Mouse (Mus musculus): ENCODE measurements at regions not wholly inside any gene's neighbourhood (a gene's known extent, or its start where the extent isn't known, plus 50 kb on each side); places are given as distances from the start of the nearest gene placed in this dataset.

DNA sequence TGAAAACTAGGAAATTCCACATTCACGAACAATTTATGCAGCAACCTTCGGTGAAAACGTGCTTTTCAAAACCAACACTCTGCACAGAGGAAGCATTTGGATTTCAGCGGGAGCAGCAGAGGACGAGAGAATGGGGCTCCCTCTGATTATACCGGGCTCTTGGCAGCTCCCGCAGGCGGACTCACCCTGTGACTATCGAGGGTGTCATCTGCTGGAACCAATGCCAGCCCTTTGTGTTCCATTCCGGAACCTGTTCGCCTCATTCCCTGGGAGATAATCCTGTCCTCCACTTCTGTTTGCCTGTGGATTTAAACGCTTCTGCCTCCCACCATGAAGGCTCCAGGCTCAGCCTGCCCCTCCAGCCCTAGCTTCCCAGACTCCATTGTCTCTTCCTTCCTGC, 77.1 kb downstream of the Utp18 start:
- no peak for DNase-seq (ENCODE audit: inconsistent age in 2 of 2, low spot score in 1 of 2)

- DNase-seq (ENCODE audit: inconsistent age in 2 of 2, low spot score in 1 of 2): no peak
Observed at GRCm38 (mm10) chr11:93807205-93807604, 78.4 kb downstream of the Utp18 start.

DNA sequence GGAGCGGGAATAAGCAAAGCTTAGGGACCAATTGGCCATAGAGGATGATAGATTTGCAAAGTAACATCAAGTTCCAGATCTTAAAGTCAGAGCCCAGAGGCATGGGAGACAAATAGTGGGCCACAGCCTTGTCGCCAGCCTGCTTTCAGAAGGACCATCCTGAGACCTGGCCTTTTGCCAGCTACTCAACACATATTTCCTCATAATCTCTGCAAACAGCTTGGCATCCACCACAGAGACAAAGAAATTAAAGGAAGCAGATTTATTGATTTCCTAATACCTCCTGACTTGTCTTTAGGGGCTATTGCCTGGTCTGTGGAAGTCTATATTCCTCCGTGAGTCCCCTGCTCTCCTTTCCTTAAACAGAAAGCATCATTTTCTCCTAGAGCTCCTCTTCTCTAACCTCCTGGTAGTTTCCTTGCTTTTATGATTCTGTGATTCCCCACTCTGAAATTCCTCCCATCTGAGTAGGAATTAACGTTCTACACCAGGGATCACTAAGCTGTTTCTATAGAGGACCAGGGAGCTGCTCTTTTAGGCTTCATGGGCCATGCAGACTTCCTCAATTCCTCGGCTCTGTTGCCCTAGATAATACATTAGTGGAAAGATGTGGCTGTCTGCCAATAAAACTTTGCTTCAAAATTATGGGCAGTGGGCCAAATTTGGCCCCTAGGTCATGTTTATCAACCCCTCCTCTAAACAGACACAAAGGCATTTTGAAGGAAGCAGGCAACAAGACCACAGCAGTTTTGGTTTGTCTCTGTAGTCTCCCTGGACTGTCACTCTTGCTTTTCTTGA, 114.2 kb downstream of the Utp18 start:
- DNase-seq (ENCODE audit: inconsistent age in 2 of 2, low spot score in 1 of 2): no peak

DNA sequence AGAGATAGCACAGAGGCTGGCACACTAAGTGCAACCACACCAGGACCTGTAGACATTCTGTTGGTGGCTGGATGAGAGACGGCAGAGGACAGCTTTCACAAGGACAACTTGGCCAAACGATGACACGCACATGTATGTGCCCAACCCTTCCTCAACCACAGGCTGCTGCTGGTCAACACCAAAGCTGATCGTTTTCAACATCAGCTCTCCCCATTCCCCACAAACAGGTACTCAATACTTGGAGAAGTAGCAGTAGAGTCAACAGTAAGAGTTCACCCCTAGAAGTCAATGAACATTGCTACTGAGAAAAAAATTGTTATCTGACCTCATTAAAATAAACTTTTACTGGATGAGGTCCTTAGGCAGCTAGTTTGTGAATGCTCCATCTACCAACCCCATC, 119.6 kb downstream of the Utp18 start:
- no peak for DNase-seq (ENCODE audit: inconsistent age in 2 of 2, low spot score in 1 of 2)

DNA sequence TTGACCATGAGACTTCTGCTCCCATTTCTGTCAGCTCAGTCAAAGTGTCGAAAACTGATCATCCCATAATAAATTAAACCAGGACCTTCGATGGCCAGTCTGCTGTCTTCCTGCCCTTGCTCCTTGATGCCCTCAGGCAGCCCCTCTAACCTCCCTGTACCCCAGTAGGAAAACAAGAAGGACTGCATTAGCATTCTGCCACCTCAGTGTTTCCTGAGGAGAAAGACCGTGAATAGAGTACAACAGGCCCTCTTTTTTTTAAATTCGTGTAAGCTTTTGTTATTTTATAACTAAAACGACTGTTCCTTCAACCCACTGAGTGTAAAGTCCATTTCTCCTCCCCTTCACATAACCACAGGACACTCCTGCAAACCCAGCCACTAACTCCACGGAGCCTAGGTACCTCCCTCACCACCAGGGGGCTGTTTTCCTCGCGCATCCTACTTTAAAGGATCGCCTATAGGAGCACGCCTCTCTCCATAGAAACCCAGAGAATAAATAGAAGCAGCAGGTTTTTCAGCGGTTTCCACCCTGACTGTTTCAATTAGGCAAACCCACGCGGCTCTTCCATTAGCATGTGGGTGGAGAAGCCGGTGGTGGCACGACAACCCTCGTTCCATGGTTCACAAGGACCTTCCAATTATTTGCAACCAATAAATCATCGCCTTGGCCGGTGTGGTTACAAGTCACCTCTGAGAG, 122.6 kb downstream of the Utp18 start:
- DNase-seq (ENCODE audit: inconsistent age in 2 of 2, low spot score in 1 of 2): peak in 1 of 2 experiments; percentile 28

DNA sequence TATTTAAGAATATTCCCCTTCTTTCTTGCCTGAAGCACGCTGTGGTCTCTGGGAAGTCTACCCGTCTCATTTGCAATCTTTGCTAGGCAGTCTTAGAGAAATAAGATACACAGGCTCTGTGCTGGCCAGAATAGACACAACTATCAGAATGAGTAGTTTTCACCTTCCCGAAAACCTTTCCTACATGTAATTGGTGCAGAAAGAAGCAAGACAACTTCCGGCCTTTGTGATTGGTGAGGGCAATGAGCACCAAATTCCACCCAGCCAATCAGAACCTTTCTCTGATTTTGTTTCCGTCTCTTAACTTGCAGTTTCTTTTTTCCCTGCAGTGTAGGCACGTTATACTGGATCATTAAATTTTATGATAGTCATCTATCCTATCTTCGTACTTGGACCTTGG, 127.7 kb downstream of the Utp18 start:
- DNase-seq (ENCODE audit: inconsistent age in 2 of 2, low spot score in 1 of 2): no peak

- DNase-seq (ENCODE audit: inconsistent age in 2 of 2, low spot score in 1 of 2): peak in 1 of 2 experiments; percentile 12
Observed at GRCm38 (mm10) chr11:93736618-93737017, 148.9 kb downstream of the Utp18 start.

DNA sequence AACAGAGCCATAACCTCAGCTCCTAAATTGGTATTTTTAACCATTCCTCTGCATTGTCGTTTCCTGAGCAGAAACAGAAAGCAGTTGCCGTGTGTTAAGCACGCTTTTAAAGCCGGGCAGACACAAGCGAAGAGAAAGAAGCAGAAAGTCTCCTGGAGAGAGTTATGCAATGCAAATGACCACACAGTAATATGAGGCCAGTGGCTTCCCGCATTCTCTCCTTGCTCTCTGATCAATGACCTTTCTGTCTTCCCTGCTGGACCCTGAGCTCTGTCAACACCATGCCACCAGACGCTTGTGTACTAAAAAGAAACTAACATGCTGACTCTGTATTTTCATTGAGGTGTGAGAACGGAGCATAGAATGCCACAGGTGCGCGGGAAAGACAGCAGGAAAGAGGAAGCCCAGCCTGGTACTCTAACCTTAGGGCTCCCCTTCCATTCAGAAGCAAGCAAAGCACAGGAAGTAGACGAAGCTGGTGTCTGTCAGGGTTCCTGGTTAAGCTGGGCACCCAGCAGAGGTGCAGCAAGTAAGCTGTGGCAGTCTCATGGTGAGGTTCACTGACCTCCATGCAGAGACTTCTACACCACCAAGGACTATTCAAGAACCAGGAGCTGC, 151.9 kb downstream of the Utp18 start:
- peak in 1 of 2 experiments; percentile 13 for DNase-seq (ENCODE audit: inconsistent age in 2 of 2, low spot score in 1 of 2)

GRCm38 (mm10) chr11:93729119-93729518, 156.4 kb downstream of the Utp18 start:
- DNase-seq (ENCODE audit: inconsistent age in 2 of 2, low spot score in 1 of 2): peak in 1 of 2 experiments; percentile 12

DNA sequence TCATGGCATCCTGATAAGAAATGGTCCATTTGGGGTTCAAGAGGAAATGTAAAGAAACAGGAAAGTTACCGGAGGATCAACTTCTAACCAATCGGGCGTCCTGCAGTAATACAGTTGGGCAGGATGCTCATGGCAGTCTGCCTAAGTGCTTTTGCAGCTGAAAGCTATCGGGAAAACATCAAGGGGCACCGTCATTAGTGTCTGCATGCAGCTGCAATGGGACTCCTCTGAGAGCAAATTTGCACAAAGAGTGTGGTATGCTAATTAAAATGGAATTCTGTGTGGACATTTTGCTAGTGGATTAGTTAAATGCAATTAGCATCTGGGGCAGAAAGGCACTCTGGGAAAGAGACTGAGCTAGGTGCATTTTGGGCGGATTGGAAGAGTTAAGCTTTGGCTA, 160.3 kb downstream of the Utp18 start:
- no peak for DNase-seq (ENCODE audit: inconsistent age in 2 of 2, low spot score in 1 of 2)

GRCm38 (mm10) chr11:93719141-93719540, 166.4 kb downstream of the Utp18 start:
- peak in 1 of 2 experiments; percentile 9 for DNase-seq (ENCODE audit: inconsistent age in 2 of 2, low spot score in 1 of 2)

GRCm38 (mm10) chr11:93709686-93710085, 175.9 kb downstream of the Utp18 start:
- no peak for DNase-seq (ENCODE audit: inconsistent age in 2 of 2, low spot score in 1 of 2)

DNA sequence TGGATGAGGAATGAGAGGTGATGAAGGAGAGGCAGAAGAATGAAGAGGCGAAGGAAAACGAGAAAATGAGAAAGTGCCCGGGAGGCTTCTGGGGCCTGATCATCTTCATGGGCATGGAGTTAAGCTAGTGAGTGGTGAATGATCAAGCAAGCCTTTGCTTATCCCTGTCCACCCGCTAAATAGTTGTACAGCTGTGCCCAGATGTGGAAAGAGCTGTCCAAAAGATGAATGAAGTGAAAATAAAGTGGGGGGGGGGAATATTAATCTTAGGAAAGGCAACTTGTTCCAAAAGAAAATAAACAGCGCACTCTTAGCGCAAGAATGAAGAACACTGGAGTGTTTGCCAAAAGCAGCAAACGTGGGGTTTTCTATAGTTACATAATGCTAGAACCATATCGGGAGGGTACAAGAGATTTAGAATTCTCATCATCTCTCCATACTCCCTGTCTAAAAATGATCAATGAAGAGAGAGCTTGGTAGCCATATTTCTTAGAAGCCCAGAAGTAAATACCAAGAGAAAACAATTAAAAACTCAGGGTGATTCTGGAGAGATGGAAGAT, 188.5 kb downstream of the Utp18 start:
- no peak for DNase-seq (ENCODE audit: inconsistent age in 2 of 2, low spot score in 1 of 2)

GRCm38 (mm10) chr11:93696096-93696890, 189.3 kb downstream of the Utp18 start:
- no peak for DNase-seq (ENCODE audit: inconsistent age in 2 of 2, low spot score in 1 of 2)

GRCm38 (mm10) chr11:93683691-93684090, 201.9 kb downstream of the Utp18 start:
- DNase-seq (ENCODE audit: inconsistent age in 2 of 2, low spot score in 1 of 2): peak; percentile 9 to 66

- DNase-seq (ENCODE audit: inconsistent age in 2 of 2, low spot score in 1 of 2): no peak
Observed at GRCm38 (mm10) chr11:93676299-93676698, 209.3 kb downstream of the Utp18 start.

GRCm38 (mm10) chr11:93672025-93672424, 213.5 kb downstream of the Utp18 start:
- no peak for DNase-seq (ENCODE audit: inconsistent age in 2 of 2, low spot score in 1 of 2)

GRCm38 (mm10) chr11:93661657-93662056, 223.9 kb downstream of the Utp18 start:
- DNase-seq (ENCODE audit: inconsistent age in 2 of 2, low spot score in 1 of 2): no peak

- DNase-seq (ENCODE audit: inconsistent age in 2 of 2, low spot score in 1 of 2): no peak
Observed at GRCm38 (mm10) chr11:93660379-93660778, 225.2 kb downstream of the Utp18 start.

GRCm38 (mm10) chr11:93658719-93659118, 226.8 kb downstream of the Utp18 start:
- DNase-seq (ENCODE audit: inconsistent age in 2 of 2, low spot score in 1 of 2): no peak

Measured in adrenal gland, adult (tissue).